Mouse (Mus musculus) ES-E14 (cell line): ENCODE data around the gene Lsm11. TPM values are rescaled to one million over a fixed set of nuclear protein-coding genes. Genes with fewer than 3 reads are reported as not detected.
A peak's percentile ranks its signal among the peaks of the same experiment; 100 is the strongest.

Source experiments
- DNase-seq: peaks from one replicate; pipeline ENCODE4 v3.0.0-alpha.2; 2013; ENCODE audit warnings: low read depth, low spot score
- H3K27ac ChIP-seq: 2 replicates; pipeline ENCODE4 v1.5.1; 2012; ENCODE audit warnings: low read depth, mild to moderate bottlenecking, low read length, moderate library complexity, mixed read lengths; ENCODE audit not compliant: poor library complexity, insufficient read depth, severe bottlenecking
- H3K36me3 ChIP-seq: 2 replicates; pipeline ENCODE4 v1.6.1; 2012; ENCODE audit warnings: mild to moderate bottlenecking, low read length, moderate library complexity, mixed read lengths; ENCODE audit not compliant: control insufficient read depth, poor library complexity, insufficient read depth, severe bottlenecking
- H3K4me1 ChIP-seq, 2 experiments: fragments of 150-350 bp in 1 of 2; sonication (generic) in 1 of 2; 2 replicates each; pipeline ENCODE4 v1.6.1; 2012; ENCODE audit warnings: low read length in 2 of 2, mild to moderate bottlenecking in 1 of 2, mixed read lengths in 1 of 2; ENCODE audit not compliant: control insufficient read depth in 2 of 2, insufficient read depth in 2 of 2, poor library complexity in 1 of 2
- H3K4me3 ChIP-seq, 2 experiments: fragments of 150-350 bp in 1 of 2; sonication (generic) in 1 of 2; 2 replicates each; pipeline ENCODE4 v1.5.1; 2012; ENCODE audit warnings: low read length in 2 of 2, low read depth in 1 of 2, mild to moderate bottlenecking in 1 of 2, mixed read lengths in 1 of 2; ENCODE audit not compliant: insufficient read depth in 1 of 2, poor library complexity in 1 of 2, severe bottlenecking in 1 of 2
- H3K9ac ChIP-seq: 2 replicates; pipeline ENCODE4 v1.6.1; 2012; ENCODE audit warnings: low read depth, mild to moderate bottlenecking, low read length, mixed read lengths; ENCODE audit not compliant: poor library complexity, insufficient read depth, severe bottlenecking
- H3K9me3 ChIP-seq: fragments of 150-350 bp; sonication (generic); 2 replicates; pipeline ENCODE4 v1.6.1; 2012; ENCODE audit warnings: low read depth, mild to moderate bottlenecking, low read length; ENCODE audit not compliant: control insufficient read depth, insufficient read depth
- CHD2 ChIP-seq: IDR thresholded peaks from 2 replicates; pipeline ENCODE4 v1.6.1; 2014; ENCODE audit warnings: mild to moderate bottlenecking, low read depth, low read length, inconsistent platforms
- HCFC1 ChIP-seq: IDR thresholded peaks from 2 replicates; pipeline ENCODE4 v1.6.1; 2012; ENCODE audit warnings: low read length, inconsistent platforms, borderline replicate concordance; ENCODE audit not compliant: insufficient read depth
- MAFK ChIP-seq: IDR thresholded peaks from 2 replicates; pipeline ENCODE4 v1.6.1; 2014; ENCODE audit warnings: mild to moderate bottlenecking, low read depth, low read length, inconsistent platforms; ENCODE audit not compliant: insufficient read depth
- ZC3H11A ChIP-seq: IDR thresholded peaks from 2 replicates; pipeline ENCODE4 v1.6.1; 2012; ENCODE audit warnings: low read depth, mild to moderate bottlenecking, inconsistent platforms, low read length, borderline replicate concordance
- ZNF384 ChIP-seq: IDR thresholded peaks from 2 replicates; pipeline ENCODE4 v1.6.1; 2012; ENCODE audit warnings: low read depth, low read length, inconsistent platforms
- in situ Hi-C, 2 experiments: fragments of 600-800 bp; cut with MboI; formaldehyde crosslinking; loops; one replicate each; pipeline ENCODE4 v1.15.1; 2025; ENCODE audit warnings: low sequenced_read_pairs in 2 of 2, inconsistent platforms in 1 of 2; ENCODE audit not compliant: unreplicated experiment in 2 of 2
- total RNA-seq: library from RNA; depleted of rRNA; stranded (reverse); fragments of 300-350 nt; gene quantifications from 2 replicates; pipeline ENCODE4 v1.2.3, GENCODE M21; 2012; rRNA removed

Lsm11 gene
- total RNA-seq: 7.7 and 7.9 TPM in 2 replicates

DNA sequence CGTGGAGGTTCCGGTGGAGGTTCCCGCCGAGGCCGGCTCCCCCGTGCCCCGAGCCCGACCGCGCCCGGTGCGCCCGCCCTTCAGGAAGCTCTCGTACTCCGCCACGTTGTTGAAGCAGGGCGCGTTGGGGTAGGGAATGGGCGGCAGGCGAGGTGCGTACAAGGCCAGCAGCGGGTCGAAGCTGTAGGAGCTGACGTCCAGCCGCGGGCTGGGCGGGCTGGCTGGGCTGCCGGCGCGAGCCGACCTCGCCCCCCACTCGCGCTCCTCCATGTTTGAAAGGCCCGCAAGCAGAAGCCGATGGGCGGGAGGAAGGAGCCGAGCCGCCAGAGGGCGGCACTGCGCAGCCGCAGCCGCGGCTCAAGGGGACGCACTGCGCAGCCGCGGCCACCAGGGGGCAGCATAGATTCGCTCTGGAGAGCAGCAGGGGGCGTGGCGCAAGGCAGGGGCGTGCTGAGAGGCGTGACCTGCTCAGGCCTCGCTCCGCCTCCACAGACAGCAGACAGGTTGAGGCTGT is at the start of gene Lsm11:
Gene Lsm11 (minus strand): TSS at position 293 of the 514 bp plus-strand sequence.
- in situ Hi-C loops: no loop called here
- peak; percentile 84 for DNase-seq
- TF ChIP-seq MAFK: no peak
- TF ChIP-seq HCFC1: 0 out of 2 replicates have a peak, but pooled peaks have one; percentile 62
- TF ChIP-seq ZNF384: no peak
- peak; percentile 80 for TF ChIP-seq ZC3H11A
- no peak for TF ChIP-seq CHD2
- peaks cover 0 to 3% of the 10 kb centered on the region in 2 experiments; a peak in 1 of 4 replicates for H3K4me1 ChIP-seq
- H3K27ac ChIP-seq: no peak within 1 kb of the TSS
- H3K9me3 ChIP-seq: no peaks in the 10 kb centered on the region
- peaks cover 3% of the 10 kb centered on the region; the same call in 1 of the 2 replicates for H3K36me3 ChIP-seq
- peak within 1 kb of the TSS; percentile 78 for H3K9ac ChIP-seq
- peak within 1 kb of the TSS; percentile 75 to 92 for H3K4me3 ChIP-seq

DNA sequence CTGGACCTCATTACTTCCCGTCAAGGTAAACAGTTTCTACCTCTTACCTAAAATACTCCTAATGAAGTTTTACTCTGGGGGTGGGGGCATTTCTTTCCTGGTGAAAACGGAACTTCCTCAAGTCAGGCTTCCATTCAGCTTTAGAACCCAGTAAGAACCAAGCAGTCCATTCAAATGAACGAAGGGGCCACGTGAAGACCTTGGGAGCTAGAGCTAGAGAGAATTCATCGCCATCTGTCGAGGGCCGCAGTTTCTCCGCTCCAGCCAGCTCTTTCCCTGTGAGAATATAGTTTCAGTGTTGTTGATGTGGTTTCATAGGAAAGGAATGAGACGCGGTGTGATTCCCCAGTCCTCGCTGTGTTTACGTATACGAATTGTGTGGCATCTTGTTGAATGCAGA is 47.4 kb upstream of the Lsm11 start:
- H3K27ac ChIP-seq: no peak overlapping the region
- H3K36me3 ChIP-seq: no peaks in the 10 kb centered on the region
- H3K4me1 ChIP-seq: peaks cover 0 to 4% of the 10 kb centered on the region in 2 experiments; a peak in 2 of 4 replicates
- H3K4me3 ChIP-seq: peak overlapping the region in 1 of 2 experiments; percentile 66; a peak in 2 of 4 replicates
- DNase-seq: no peak
- H3K9me3 ChIP-seq: no peaks in the 10 kb centered on the region
- H3K9ac ChIP-seq: no peak overlapping the region
- TF ChIP-seq HCFC1: no peak
- no peak for TF ChIP-seq ZNF384
- TF ChIP-seq MAFK: no peak
- no peak for TF ChIP-seq ZC3H11A
- TF ChIP-seq CHD2: no peak
- in situ Hi-C loops: no loop called here

DNA sequence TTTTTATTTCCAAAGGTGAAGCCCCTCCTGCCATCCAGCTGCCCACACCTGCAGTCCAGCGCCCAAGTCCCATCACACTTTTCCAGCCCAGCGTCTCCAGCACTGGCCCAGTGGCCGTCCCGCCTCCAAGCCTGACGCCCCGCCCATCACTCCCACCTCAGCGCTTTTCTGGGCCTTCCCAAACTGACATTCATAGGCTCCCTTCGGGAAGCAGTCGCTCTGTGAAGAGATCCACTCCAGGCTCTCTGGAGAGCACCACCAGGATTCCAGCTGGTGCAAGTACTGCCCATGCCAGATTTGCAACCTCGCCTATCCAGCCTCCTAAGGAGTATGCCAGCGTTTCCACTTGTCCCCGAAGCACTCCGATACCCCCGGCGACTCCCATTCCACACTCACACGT is 46.9 kb upstream of the Lsm11 start:
- no peaks in the 10 kb centered on the region for H3K9me3 ChIP-seq
- no peaks in the 10 kb centered on the region for H3K36me3 ChIP-seq
- in situ Hi-C loops: no loop called here
- H3K27ac ChIP-seq: no peak overlapping the region
- DNase-seq: no peak
- 0 out of 2 replicates have a peak overlapping the region, but pooled peaks have one; percentile 36 for H3K9ac ChIP-seq
- peaks cover 0 to 4% of the 10 kb centered on the region in 2 experiments; a peak in 2 of 4 replicates for H3K4me1 ChIP-seq
- TF ChIP-seq ZC3H11A (no peak), ZNF384 (no peak), MAFK (no peak), HCFC1 (no peak), CHD2 (no peak)
- peak overlapping the region; percentile 50 to 66 for H3K4me3 ChIP-seq

DNA sequence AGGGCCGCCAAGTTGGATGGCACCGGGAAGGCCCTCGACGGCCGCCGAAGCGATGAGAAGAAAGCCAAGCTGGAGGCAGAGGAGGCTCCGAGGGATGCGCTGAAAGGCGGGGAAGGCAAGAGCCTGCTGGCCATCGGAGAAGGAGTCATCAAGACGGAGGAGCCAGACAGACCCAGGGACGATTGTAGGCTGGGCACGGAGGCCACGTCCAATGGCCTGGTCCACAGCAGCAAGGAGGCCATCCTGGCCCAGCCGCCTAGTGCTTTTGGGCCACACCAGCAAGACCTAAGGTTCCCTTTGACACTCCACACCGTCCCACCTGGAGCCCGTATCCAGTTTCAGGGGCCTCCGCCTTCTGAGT is 36.1 kb upstream of the Lsm11 start:
- TF ChIP-seq ZC3H11A (no peak), CHD2 (no peak), HCFC1 (no peak), MAFK (no peak), ZNF384 (no peak)
- H3K36me3 ChIP-seq: no peaks in the 10 kb centered on the region
- H3K9ac ChIP-seq: peak overlapping the region; percentile 68
- peaks cover 0 to 3% of the 10 kb centered on the region in 2 experiments; a peak in 1 of 4 replicates for H3K4me1 ChIP-seq
- H3K9me3 ChIP-seq: no peaks in the 10 kb centered on the region
- peak overlapping the region; percentile 51 to 77 for H3K4me3 ChIP-seq
- H3K27ac ChIP-seq: no peak overlapping the region
- DNase-seq: no peak
- in situ Hi-C loops: no loop called here
